Mouse (Mus musculus) liver, embryonic 16.5 days (tissue): ENCODE measurements around the gene Cdc25b. TPM values are rescaled to one million over a fixed set of nuclear protein-coding genes. Genes with fewer than 3 reads are reported as not detected.

Experiments
- ATAC-seq: fragments of 200-750 bp; cut with Nextera tagmentation; 2 replicates; pipeline ENCODE4 v1.8.0; 2017; ENCODE audit warnings: low read depth, mild to moderate bottlenecking, moderate number of reproducible peaks, moderate library complexity
- H3K27ac ChIP-seq: fragments of 300-500 bp; sonication (generic); 2 replicates; pipeline ENCODE4 v1.5.1; 2014; ENCODE audit warnings: mild to moderate bottlenecking, low read length
- H3K27me3 ChIP-seq: fragments of 300-500 bp; sonication (generic); 2 replicates; pipeline ENCODE4 v1.6.1; 2014; ENCODE audit warnings: low read depth, low read length, mixed read lengths; ENCODE audit not compliant: control insufficient read depth, insufficient read depth
- H3K36me3 ChIP-seq: fragments of 300-500 bp; sonication (generic); 2 replicates; pipeline ENCODE4 v1.6.1; 2014; ENCODE audit warnings: mild to moderate bottlenecking; ENCODE audit not compliant: control insufficient read depth, insufficient read depth
- H3K4me1 ChIP-seq: fragments of 300-500 bp; sonication (generic); 2 replicates; pipeline ENCODE4 v1.6.1; 2014; ENCODE audit warnings: low read depth, low read length, mixed read lengths; ENCODE audit not compliant: control insufficient read depth
- H3K4me2 ChIP-seq: fragments of 300-500 bp; sonication (generic); 2 replicates; pipeline ENCODE4 v1.6.1; 2014; ENCODE audit warnings: low read depth, low read length, mixed read lengths
- H3K4me3 ChIP-seq: fragments of 300-500 bp; sonication (generic); 2 replicates; pipeline ENCODE4 v1.5.1; 2014; ENCODE audit warnings: low read depth, mild to moderate bottlenecking, low read length
- H3K9ac ChIP-seq: fragments of 300-500 bp; sonication (generic); 2 replicates; pipeline ENCODE4 v1.6.1; 2014; ENCODE audit warnings: low read depth, low read length
- H3K9me3 ChIP-seq: fragments of 300-500 bp; sonication (generic); replicated peaks from 2 replicates; pipeline ENCODE4 v1.6.1; 2016; ENCODE audit warnings: low read length; ENCODE audit not compliant: control insufficient read depth
- WGBS: fragments of 180-500 bp; shearing (Covaris S2); extraction: QIAGEN DNeasy Blood & Tissue Kit; methylation state at CpG from one replicate; pipeline ENCODE4 v1.1.7; 2014; ENCODE audit not compliant: insufficient replicate concordance; 5-methylcytosine and 5-hydroxymethylcytosine counted together
- polyA plus RNA-seq: library from polyadenylated mRNA; unstranded; fragments of >200 nt; fragmentation: Nextera tagmentation; extraction: Ambion mirVana; gene quantifications from 2 replicates; pipeline ENCODE4 v1.2.1, GENCODE M21; 2015

Cdc25b gene
- polyA plus RNA-seq, 1 experiment from 2014 or later, result 284 TPM

GRCm38 (mm10) chr2:131154036-131154435 lies 32.7 kb upstream of the Cdc25b start:
- no peak for ATAC-seq
- Histone ChIP-seq H3K4me2 (no peak overlapping the region), H3K4me1 (peaks cover 65% of the 10 kb centered on the region), H3K36me3 (peaks cover 43% of the 10 kb centered on the region), H3K9me3 (no peaks in the 10 kb centered on the region), H3K27me3 (no peaks in the 10 kb centered on the region), H3K27ac (0 out of 2 replicates have a peak overlapping the region, but pooled peaks have one; percentile 14), H3K4me3 (no peak overlapping the region), H3K9ac (no peak overlapping the region)
- WGBS, result 92% methylated on average over 4 of the region's 4 CpGs

GRCm38 (mm10) chr2:131156987-131157386 lies 29.8 kb upstream of the Cdc25b start:
- Histone ChIP-seq H3K36me3 (peaks cover 18% of the 10 kb centered on the region), H3K9me3 (no peaks in the 10 kb centered on the region), H3K4me3 (no peak overlapping the region; the same call in 1 of the 2 replicates), H3K9ac (peak overlapping the region; percentile 6; the same call in 1 of the 2 replicates), H3K4me2 (peak overlapping the region; percentile 85; the same call in 1 of the 2 replicates), H3K4me1 (peaks cover 70% of the 10 kb centered on the region), H3K27me3 (no peaks in the 10 kb centered on the region), H3K27ac (peak overlapping the region; percentile 26; the same call in 1 of the 2 replicates)
- WGBS, result 87% methylated on average over 7 of the region's 7 CpGs
- no peak for ATAC-seq

- peaks cover 8% of the 10 kb centered on the region; the same call in 1 of the 2 replicates for H3K36me3 ChIP-seq
- WGBS, result under 1% methylated on average over 18 of the region's 18 CpGs
- peak overlapping the region; percentile 97 for H3K27ac ChIP-seq
- peak overlapping the region; percentile 93 for H3K9ac ChIP-seq
- no peaks in the 10 kb centered on the region for H3K27me3 ChIP-seq
- H3K4me1 ChIP-seq, result peaks cover 49% of the 10 kb centered on the region
- H3K9me3 ChIP-seq, result no peaks in the 10 kb centered on the region
- ATAC-seq, result peak; percentile 85
- peak overlapping the region; percentile 92 for H3K4me3 ChIP-seq
- peak overlapping the region; percentile 85 for H3K4me2 ChIP-seq
Measured at GRCm38 (mm10) chr2:131159491-131159910, 27.2 kb upstream of the Cdc25b start.

- ATAC-seq, result peak; percentile 91
- Histone ChIP-seq H3K4me1 (peaks cover 43% of the 10 kb centered on the region), H3K27ac (peak within 1 kb of the TSS; percentile 97), H3K36me3 (peaks cover 7% of the 10 kb centered on the region; the same call in 1 of the 2 replicates), H3K27me3 (no peaks in the 10 kb centered on the region), H3K4me2 (peak within 1 kb of the TSS; percentile 95), H3K9me3 (no peaks in the 10 kb centered on the region), H3K9ac (peak within 1 kb of the TSS; percentile 93), H3K4me3 (peak within 1 kb of the TSS; percentile 92)
- under 1% methylated on average over 54 of the region's 54 CpGs for WGBS
Measured at GRCm38 (mm10) chr2:131159938-131160581, 26.7 kb upstream of the Cdc25b start, which contains the start of gene 1700037H04Rik. Gene 1700037H04Rik, minus strand, starts transcription at chr2:131160081.

- 2% methylated on average over 17 of the region's 17 CpGs for WGBS
- H3K9me3 ChIP-seq, result no peaks in the 10 kb centered on the region
- peak overlapping the region; percentile 95 for H3K4me2 ChIP-seq
- peak overlapping the region; percentile 92 for H3K4me3 ChIP-seq
- H3K4me1 ChIP-seq, result peaks cover 40% of the 10 kb centered on the region
- peak overlapping the region; percentile 88 for H3K27ac ChIP-seq
- peak overlapping the region; percentile 76 for H3K9ac ChIP-seq
- H3K27me3 ChIP-seq, result no peaks in the 10 kb centered on the region
- 0 out of 2 replicates have a peak, but pooled peaks cover 6% of the 10 kb centered on the region for H3K36me3 ChIP-seq
- ATAC-seq, result no peak
Measured at GRCm38 (mm10) chr2:131160671-131161111, 26.1 kb upstream of the Cdc25b start.

GRCm38 (mm10) chr2:131163924-131164323 lies 22.8 kb upstream of the Cdc25b start:
- no peak overlapping the region for H3K27ac ChIP-seq
- H3K4me3 ChIP-seq, result no peak overlapping the region
- peaks cover 11% of the 10 kb centered on the region for H3K4me1 ChIP-seq
- peaks cover 2% of the 10 kb centered on the region; the same call in 1 of the 2 replicates for H3K27me3 ChIP-seq
- H3K36me3 ChIP-seq, result no peaks in the 10 kb centered on the region
- no peak overlapping the region for H3K9ac ChIP-seq
- H3K9me3 ChIP-seq, result no peaks in the 10 kb centered on the region
- ATAC-seq, result no peak
- WGBS, result 76% methylated on average over 7 of the region's 7 CpGs
- no peak overlapping the region for H3K4me2 ChIP-seq

- H3K4me2 ChIP-seq, result no peak overlapping the region
- no peak for ATAC-seq
- H3K27ac ChIP-seq, result no peak overlapping the region
- no peaks in the 10 kb centered on the region for H3K36me3 ChIP-seq
- H3K4me3 ChIP-seq, result no peak overlapping the region
- H3K9ac ChIP-seq, result no peak overlapping the region
- 71% methylated on average over 2 of the region's 2 CpGs for WGBS
- no peaks in the 10 kb centered on the region for H3K9me3 ChIP-seq
- H3K4me1 ChIP-seq, result peaks cover 3% of the 10 kb centered on the region
- peaks cover 22% of the 10 kb centered on the region for H3K27me3 ChIP-seq
Measured at GRCm38 (mm10) chr2:131166172-131166571, 20.6 kb upstream of the Cdc25b start.

- H3K27me3 ChIP-seq, result peaks cover 40% of the 10 kb centered on the region
- H3K27ac ChIP-seq, result no peak overlapping the region
- WGBS, result 63% methylated on average over 6 of the region's 6 CpGs
Measured at GRCm38 (mm10) chr2:131167984-131168383, 18.8 kb upstream of the Cdc25b start.

GRCm38 (mm10) chr2:131168914-131169313 lies 17.8 kb upstream of the Cdc25b start:
- Histone ChIP-seq H3K36me3 (no peaks in the 10 kb centered on the region), H3K4me2 (no peak overlapping the region), H3K27ac (no peak overlapping the region), H3K9me3 (no peaks in the 10 kb centered on the region), H3K4me1 (peaks cover 12% of the 10 kb centered on the region), H3K27me3 (peaks cover 49% of the 10 kb centered on the region), H3K4me3 (no peak overlapping the region), H3K9ac (no peak overlapping the region)
- 62% methylated on average over 1 of the region's 1 CpGs for WGBS
- ATAC-seq, result no peak

More at GRCm38 (mm10) chr2:131167984-131168383, 18.8 kb upstream of the Cdc25b start:
- no peak overlapping the region for H3K4me2 ChIP-seq
- H3K36me3 ChIP-seq, result no peaks in the 10 kb centered on the region
- H3K9ac ChIP-seq, result no peak overlapping the region
- ATAC-seq, result no peak
- peaks cover 12% of the 10 kb centered on the region for H3K4me1 ChIP-seq
- H3K9me3 ChIP-seq, result no peaks in the 10 kb centered on the region
- H3K4me3 ChIP-seq, result no peak overlapping the region
